Mouse (Mus musculus): ENCODE data around the gene Bnipl. TPM values are rescaled to one million over a fixed set of nuclear protein-coding genes. Genes with fewer than 3 reads are reported as not detected.

Gene Bnipl
- polyA plus RNA-seq, 1 experiment from 2014 or later: 0.23 TPM

DNA sequence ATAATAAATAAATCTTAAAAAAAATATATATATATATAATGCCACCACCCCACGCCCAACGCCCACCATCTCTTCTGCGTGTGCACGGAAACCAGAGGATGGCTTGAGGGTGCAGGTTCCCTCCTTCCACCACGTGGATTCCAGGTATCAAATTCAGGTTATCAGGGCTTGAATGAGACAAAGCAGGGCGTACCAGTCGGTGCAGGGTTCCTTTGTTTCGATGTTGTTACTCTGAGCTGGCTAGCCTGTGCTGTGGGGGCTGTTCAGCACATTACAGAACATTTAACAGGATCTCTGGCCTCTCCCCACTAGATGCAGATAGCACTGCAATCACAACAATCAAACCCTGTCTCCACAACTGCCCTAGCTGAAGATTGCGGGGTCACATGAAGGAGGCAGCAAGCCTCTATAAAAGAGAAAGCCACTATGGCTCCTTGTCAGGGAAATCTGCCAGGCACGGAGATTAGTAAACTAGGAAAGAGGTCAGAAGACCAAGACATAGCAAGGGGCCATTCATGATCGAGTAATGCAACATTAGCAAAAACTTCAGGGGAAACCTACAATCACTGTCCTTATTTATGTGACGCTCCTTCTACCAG, 19.9 kb upstream of the Bnipl start:
- peaks cover 7% of the 10 kb centered on the region for H3K36me3 ChIP-seq (ENCODE audit: control insufficient read depth, insufficient read depth)
- no peaks in the 10 kb centered on the region for H3K4me1 ChIP-seq (replicated peaks; ENCODE audit: control insufficient read depth, insufficient read depth, low read length)
- H3K27ac ChIP-seq (ENCODE audit: low read length): no peak overlapping the region
- H3K9ac ChIP-seq (replicated peaks; ENCODE audit: low read depth, low read length): no peak overlapping the region
- 79% methylated on average over 12 of the region's 12 CpGs for WGBS
- no peaks in the 10 kb centered on the region for H3K27me3 ChIP-seq (replicated peaks; ENCODE audit: control insufficient read depth, insufficient read depth, low read length)
- ATAC-seq: no peak
- no peak overlapping the region for H3K4me2 ChIP-seq (ENCODE audit: low read length)
- H3K4me3 ChIP-seq (replicated peaks; ENCODE audit: low read length): no peak overlapping the region
- no peaks in the 10 kb centered on the region for H3K9me3 ChIP-seq (ENCODE audit: control insufficient read depth, low read length)

DNA sequence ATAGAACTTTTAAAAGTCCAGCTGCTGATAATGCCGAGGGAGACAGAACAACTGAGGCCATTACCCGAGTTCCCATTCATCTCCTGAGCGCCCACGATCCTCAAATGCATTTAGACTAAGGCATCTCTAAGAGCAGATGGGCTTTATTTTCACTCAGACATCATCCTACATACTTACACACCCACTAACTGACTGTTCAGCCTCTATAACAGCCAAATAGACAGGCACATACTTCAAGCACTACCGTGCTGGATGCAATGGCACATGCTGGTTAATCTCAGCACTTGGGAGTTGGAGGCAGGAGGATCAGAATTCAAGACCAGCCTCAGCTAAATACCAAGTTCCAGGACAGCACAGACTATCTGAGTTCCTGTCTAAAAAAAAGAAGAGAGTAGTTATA, 18.8 kb upstream of the Bnipl start:
- H3K36me3 ChIP-seq (ENCODE audit: control insufficient read depth, insufficient read depth): peaks cover 7% of the 10 kb centered on the region
- H3K9me3 ChIP-seq (ENCODE audit: control insufficient read depth, low read length): no peaks in the 10 kb centered on the region
- ATAC-seq: no peak
- no peaks in the 10 kb centered on the region for H3K4me1 ChIP-seq (replicated peaks; ENCODE audit: control insufficient read depth, insufficient read depth, low read length)
- H3K27me3 ChIP-seq (replicated peaks; ENCODE audit: control insufficient read depth, insufficient read depth, low read length): no peaks in the 10 kb centered on the region
- H3K4me2 ChIP-seq (ENCODE audit: low read length): no peak overlapping the region
- WGBS: 84% methylated on average over 5 of the region's 5 CpGs
- no peak overlapping the region for H3K4me3 ChIP-seq (replicated peaks; ENCODE audit: low read length)
- no peak overlapping the region for H3K27ac ChIP-seq (ENCODE audit: low read length)
- H3K9ac ChIP-seq (replicated peaks; ENCODE audit: low read depth, low read length): no peak overlapping the region

DNA sequence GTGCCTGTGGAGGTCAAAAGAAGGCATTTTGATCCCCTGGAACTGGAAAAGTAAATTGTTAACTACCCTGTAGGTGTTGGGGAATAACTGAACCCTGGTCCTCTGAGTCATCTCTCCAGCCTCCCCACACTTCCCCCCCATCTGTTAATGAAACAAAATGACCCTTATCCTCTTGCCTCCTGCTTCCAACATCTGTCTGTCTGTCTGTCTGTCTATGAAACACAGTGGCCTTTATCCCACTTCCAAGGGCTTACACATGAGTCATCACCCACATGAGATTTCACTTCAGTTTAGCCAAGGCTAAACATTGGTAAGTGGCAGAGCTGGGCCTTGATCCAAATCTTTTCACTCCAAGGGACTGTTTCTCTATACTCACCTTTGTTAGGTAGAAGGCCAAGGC, 16.9 kb upstream of the Bnipl start:
- no peaks in the 10 kb centered on the region for H3K9me3 ChIP-seq (ENCODE audit: control insufficient read depth, low read length)
- H3K4me1 ChIP-seq (replicated peaks; ENCODE audit: control insufficient read depth, insufficient read depth, low read length): no peaks in the 10 kb centered on the region
- no peaks in the 10 kb centered on the region for H3K27me3 ChIP-seq (replicated peaks; ENCODE audit: control insufficient read depth, insufficient read depth, low read length)
- no peak overlapping the region for H3K9ac ChIP-seq (replicated peaks; ENCODE audit: low read depth, low read length)
- H3K4me2 ChIP-seq (ENCODE audit: low read length): no peak overlapping the region
- H3K27ac ChIP-seq (ENCODE audit: low read length): no peak overlapping the region
- H3K4me3 ChIP-seq (replicated peaks; ENCODE audit: low read length): no peak overlapping the region
- peaks cover 11% of the 10 kb centered on the region for H3K36me3 ChIP-seq (ENCODE audit: control insufficient read depth, insufficient read depth)
- ATAC-seq: no peak

DNA sequence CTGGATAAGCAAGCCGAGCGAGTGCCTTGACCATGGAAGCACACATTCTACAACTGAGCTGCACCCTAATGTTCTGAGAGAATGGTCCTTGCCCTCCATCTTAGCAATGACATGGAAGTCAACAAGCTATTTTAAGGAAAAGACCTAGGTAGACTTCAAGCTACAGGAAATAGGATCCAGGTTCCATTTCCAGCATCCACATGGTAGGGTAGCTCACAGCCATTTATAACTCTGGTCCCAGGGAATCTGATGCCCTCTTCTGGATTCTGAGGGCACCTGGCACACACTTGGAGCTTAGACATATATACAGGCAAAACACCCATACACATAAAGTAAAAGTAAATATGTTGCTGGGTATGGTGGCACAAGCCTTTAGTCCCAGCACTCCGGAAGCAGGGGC, 15.1 kb upstream of the Bnipl start:
- no peak overlapping the region for H3K27ac ChIP-seq (ENCODE audit: low read length)
- no peak overlapping the region for H3K4me2 ChIP-seq (ENCODE audit: low read length)
- H3K27me3 ChIP-seq (replicated peaks; ENCODE audit: control insufficient read depth, insufficient read depth, low read length): no peaks in the 10 kb centered on the region
- peaks cover 17% of the 10 kb centered on the region for H3K36me3 ChIP-seq (ENCODE audit: control insufficient read depth, insufficient read depth)
- no peak overlapping the region for H3K4me3 ChIP-seq (replicated peaks; ENCODE audit: low read length)
- WGBS: 97% methylated on average over 3 of the region's 3 CpGs
- H3K4me1 ChIP-seq (replicated peaks; ENCODE audit: control insufficient read depth, insufficient read depth, low read length): no peaks in the 10 kb centered on the region
- ATAC-seq: no peak
- H3K9me3 ChIP-seq (ENCODE audit: control insufficient read depth, low read length): no peaks in the 10 kb centered on the region
- H3K9ac ChIP-seq (replicated peaks; ENCODE audit: low read depth, low read length): no peak overlapping the region

DNA sequence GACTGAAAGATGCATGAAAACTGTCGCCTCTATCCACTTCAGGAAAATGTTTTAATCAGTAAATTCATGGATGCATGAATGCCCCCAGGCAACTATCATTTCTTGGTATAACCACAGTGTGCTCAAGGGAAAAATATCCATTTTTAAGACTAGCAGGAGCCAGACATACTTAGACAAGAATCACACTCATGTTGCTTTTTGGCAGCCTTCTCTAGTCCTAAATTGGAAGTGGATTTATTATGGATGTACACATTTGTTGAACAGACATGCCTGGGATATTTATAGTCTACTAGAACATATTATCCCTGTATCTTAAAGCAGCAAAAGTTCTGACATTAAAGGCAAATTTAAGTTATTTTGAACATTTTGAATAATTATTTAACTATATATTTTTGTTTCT, 13.7 kb upstream of the Bnipl start:
- H3K36me3 ChIP-seq (ENCODE audit: control insufficient read depth, insufficient read depth): peaks cover 17% of the 10 kb centered on the region
- H3K4me3 ChIP-seq (replicated peaks; ENCODE audit: low read length): no peak overlapping the region
- ATAC-seq: no peak
- no peaks in the 10 kb centered on the region for H3K27me3 ChIP-seq (replicated peaks; ENCODE audit: control insufficient read depth, insufficient read depth, low read length)
- H3K4me2 ChIP-seq (ENCODE audit: low read length): no peak overlapping the region
- H3K9ac ChIP-seq (replicated peaks; ENCODE audit: low read depth, low read length): no peak overlapping the region
- no peaks in the 10 kb centered on the region for H3K4me1 ChIP-seq (replicated peaks; ENCODE audit: control insufficient read depth, insufficient read depth, low read length)
- 83% methylated on average over 1 of the region's 1 CpGs for WGBS
- H3K27ac ChIP-seq (ENCODE audit: low read length): no peak overlapping the region
- H3K9me3 ChIP-seq (ENCODE audit: control insufficient read depth, low read length): no peaks in the 10 kb centered on the region

DNA sequence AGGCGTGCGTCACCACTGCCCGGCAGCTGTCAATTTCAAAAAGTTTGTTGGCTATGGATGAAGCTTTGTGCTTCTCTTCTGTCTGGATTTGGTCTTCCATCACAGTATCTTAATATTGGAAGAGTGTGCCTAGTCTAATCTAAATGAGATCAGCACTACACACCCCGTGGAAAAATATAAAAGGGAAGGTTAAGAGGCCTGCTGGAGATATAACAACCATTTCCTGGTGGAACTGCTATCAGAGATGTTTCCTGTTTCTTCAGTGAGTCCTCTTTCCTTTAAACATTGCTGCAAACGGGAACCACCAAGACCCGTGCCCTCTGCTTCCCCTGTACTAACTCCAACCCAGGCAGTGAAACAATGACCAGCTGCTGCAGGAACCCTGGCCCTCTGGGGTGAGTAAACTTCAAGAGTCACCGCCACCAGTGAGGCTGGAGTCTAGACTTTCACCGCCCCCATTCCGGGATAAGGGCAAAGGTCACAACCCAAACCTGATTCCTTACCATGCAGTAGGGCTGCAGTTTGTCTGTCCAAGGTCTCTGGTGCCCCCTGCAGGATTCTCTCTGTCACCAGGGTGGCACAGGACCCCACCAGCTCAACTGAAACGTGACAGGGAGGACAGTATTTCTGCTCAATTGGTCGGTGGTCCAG, 12.2 kb upstream of the Bnipl start:
- ATAC-seq: no peak
- H3K27ac ChIP-seq (ENCODE audit: low read length): no peak overlapping the region
- H3K4me3 ChIP-seq (replicated peaks; ENCODE audit: low read length): no peak overlapping the region
- no peaks in the 10 kb centered on the region for H3K27me3 ChIP-seq (replicated peaks; ENCODE audit: control insufficient read depth, insufficient read depth, low read length)
- no peak overlapping the region for H3K4me2 ChIP-seq (ENCODE audit: low read length)
- no peaks in the 10 kb centered on the region for H3K9me3 ChIP-seq (ENCODE audit: control insufficient read depth, low read length)
- 55% methylated on average over 11 of the region's 11 CpGs for WGBS
- H3K36me3 ChIP-seq (ENCODE audit: control insufficient read depth, insufficient read depth): peaks cover 26% of the 10 kb centered on the region
- H3K9ac ChIP-seq (replicated peaks; ENCODE audit: low read depth, low read length): no peak overlapping the region
- no peaks in the 10 kb centered on the region for H3K4me1 ChIP-seq (replicated peaks; ENCODE audit: control insufficient read depth, insufficient read depth, low read length)

DNA sequence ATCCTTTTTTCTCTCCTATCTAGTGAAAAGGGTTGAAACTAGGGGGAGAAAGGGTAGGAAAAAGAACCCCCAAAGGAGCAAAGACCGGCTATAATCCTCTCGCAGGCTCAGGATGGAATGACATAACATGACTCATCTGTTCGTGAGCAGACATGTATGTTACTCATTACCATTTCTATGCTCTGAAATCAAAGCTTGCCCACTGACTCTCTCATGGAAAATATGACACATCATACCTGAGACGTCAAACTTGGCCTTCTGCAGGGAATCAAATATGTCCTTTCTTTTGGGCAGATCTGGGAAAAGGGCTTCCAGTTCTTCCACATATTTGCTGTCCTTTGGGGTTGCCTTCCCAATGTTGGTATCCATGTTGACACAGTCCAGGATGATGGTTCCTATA, 11.0 kb upstream of the Bnipl start:
- H3K4me2 ChIP-seq (ENCODE audit: low read length): no peak overlapping the region

DNA sequence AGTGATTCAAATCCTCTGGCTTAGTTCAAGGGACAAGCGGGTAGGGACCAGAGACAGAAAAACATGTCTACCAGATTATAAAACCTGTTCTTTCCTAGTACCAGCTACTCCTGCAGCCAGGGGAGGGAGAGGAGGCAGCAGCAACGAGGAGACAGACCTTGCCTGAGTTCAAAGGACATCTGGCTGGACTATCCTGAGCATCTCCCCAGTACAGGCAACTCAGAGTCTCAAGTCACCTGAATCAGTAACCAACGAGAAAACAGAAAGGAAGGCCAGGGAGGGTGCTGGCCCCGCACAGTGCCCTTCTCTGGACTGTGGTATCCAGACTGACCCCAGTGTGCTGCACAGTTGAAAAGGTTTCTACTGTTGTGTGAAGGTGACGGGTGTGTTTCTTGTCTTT, 5.9 kb upstream of the Bnipl start:
- H3K4me1 ChIP-seq (replicated peaks; ENCODE audit: control insufficient read depth, insufficient read depth, low read length): no peaks in the 10 kb centered on the region
- H3K4me3 ChIP-seq (replicated peaks; ENCODE audit: low read length): no peak overlapping the region
- no peak overlapping the region for H3K4me2 ChIP-seq (ENCODE audit: low read length)
- no peak overlapping the region for H3K27ac ChIP-seq (ENCODE audit: low read length)
- no peak overlapping the region for H3K9ac ChIP-seq (replicated peaks; ENCODE audit: low read depth, low read length)
- H3K9me3 ChIP-seq (ENCODE audit: control insufficient read depth, low read length): no peaks in the 10 kb centered on the region
- 87% methylated on average over 5 of the region's 5 CpGs for WGBS
- H3K27me3 ChIP-seq (replicated peaks; ENCODE audit: control insufficient read depth, insufficient read depth, low read length): no peaks in the 10 kb centered on the region
- peaks cover 21% of the 10 kb centered on the region for H3K36me3 ChIP-seq (ENCODE audit: control insufficient read depth, insufficient read depth)
- ATAC-seq: no peak

More for the DNA sequence above, 11.0 kb upstream of the Bnipl start:
- Histone ChIP-seq H3K9me3 (ENCODE audit: control insufficient read depth, low read length) (no peaks in the 10 kb centered on the region), H3K4me3 (replicated peaks; ENCODE audit: low read length) (no peak overlapping the region), H3K36me3 (ENCODE audit: control insufficient read depth, insufficient read depth) (peaks cover 23% of the 10 kb centered on the region), H3K9ac (replicated peaks; ENCODE audit: low read depth, low read length) (no peak overlapping the region), H3K27ac (ENCODE audit: low read length) (no peak overlapping the region), H3K4me1 (replicated peaks; ENCODE audit: control insufficient read depth, insufficient read depth, low read length) (no peaks in the 10 kb centered on the region), H3K27me3 (replicated peaks; ENCODE audit: control insufficient read depth, insufficient read depth, low read length) (no peaks in the 10 kb centered on the region)
- ATAC-seq: no peak
- 95% methylated on average over 4 of the region's 4 CpGs for WGBS

DNA sequence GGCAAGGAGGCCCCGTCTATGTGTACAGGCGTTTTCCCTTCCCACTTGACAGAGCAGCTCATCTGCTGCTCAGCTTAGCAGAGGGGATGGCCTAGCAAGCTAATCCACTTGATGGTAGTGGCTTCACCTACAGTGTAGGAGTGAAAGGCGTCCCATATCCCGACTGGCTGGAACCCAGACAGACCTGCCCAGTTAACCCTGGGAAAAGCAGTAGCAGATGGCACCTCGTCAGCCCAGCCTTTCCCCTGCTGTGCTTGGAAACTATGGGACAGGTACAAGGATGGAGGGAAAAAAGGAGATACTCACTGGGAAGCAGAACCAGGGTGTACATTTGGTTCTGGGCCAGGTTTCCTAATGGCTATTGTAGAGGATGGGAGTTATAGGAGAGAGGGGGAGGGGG, 632 bp downstream of the Bnipl start:
- Histone ChIP-seq H3K9me3 (ENCODE audit: control insufficient read depth, low read length) (no peaks in the 10 kb centered on the region), H3K9ac (replicated peaks; ENCODE audit: low read depth, low read length) (no peak overlapping the region), H3K4me3 (replicated peaks; ENCODE audit: low read length) (no peak overlapping the region), H3K4me2 (ENCODE audit: low read length) (no peak overlapping the region), H3K27ac (ENCODE audit: low read length) (no peak overlapping the region), H3K4me1 (replicated peaks; ENCODE audit: control insufficient read depth, insufficient read depth, low read length) (no peaks in the 10 kb centered on the region), H3K27me3 (replicated peaks; ENCODE audit: control insufficient read depth, insufficient read depth, low read length) (no peaks in the 10 kb centered on the region), H3K36me3 (ENCODE audit: control insufficient read depth, insufficient read depth) (0 out of 2 replicates have a peak, but pooled peaks cover 2% of the 10 kb centered on the region)
- no peak for ATAC-seq
- 84% methylated on average over 5 of the region's 5 CpGs for WGBS

Data from forebrain, embryonic 16.5 days (tissue).